Mouse (Mus musculus): ENCODE results near the gene Zranb3.
A peak's percentile ranks its signal among the peaks of the same experiment; 100 is the strongest.
"Not testable (repeated sequence)": the region's sequence is repeated elsewhere in the genome, so short reads cannot be mapped to it uniquely, and the experiment has no call there.

The Zranb3 gene

DNA sequence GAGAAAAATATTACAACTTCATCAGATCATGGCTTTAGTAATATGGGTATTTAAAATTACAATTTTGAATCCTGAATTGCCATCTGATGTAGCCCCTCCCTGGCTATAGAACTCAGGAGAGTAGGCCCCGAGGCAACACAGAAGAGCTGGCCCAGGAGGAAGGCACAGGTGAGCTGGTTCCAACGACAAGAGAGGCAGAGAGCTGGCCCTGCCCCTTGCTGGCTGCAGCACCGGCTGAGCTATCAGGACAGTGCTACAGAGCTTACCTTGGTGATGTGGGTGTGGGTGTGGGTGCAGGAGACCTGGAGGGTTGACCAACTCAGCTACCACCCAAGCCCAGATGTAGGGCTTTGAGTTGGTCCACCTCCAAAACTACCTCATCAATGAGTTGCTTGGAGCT lies 114.6 kb downstream of the Zranb3 start:
- no peak for DNase-seq

DNA sequence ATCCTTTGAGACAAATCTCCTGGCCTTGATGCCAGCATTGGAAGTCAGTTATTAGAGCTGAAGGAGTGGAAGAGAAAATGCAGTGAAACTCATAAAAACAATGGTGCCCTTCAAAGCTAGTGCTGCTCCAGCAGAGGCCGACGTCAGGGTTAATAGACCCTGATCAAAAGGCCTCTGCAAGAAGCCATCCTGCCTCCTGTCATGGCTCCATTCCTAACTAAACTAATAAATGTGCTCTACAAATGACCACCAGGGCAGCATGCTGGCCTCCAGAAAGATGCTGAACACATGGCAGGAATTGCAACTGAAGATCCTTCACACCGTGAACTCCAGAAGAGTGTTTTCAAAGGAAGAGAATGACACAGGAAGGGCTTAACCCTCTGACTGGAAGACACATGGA lies 117.5 kb downstream of the Zranb3 start:
- no peak for DNase-seq

DNA sequence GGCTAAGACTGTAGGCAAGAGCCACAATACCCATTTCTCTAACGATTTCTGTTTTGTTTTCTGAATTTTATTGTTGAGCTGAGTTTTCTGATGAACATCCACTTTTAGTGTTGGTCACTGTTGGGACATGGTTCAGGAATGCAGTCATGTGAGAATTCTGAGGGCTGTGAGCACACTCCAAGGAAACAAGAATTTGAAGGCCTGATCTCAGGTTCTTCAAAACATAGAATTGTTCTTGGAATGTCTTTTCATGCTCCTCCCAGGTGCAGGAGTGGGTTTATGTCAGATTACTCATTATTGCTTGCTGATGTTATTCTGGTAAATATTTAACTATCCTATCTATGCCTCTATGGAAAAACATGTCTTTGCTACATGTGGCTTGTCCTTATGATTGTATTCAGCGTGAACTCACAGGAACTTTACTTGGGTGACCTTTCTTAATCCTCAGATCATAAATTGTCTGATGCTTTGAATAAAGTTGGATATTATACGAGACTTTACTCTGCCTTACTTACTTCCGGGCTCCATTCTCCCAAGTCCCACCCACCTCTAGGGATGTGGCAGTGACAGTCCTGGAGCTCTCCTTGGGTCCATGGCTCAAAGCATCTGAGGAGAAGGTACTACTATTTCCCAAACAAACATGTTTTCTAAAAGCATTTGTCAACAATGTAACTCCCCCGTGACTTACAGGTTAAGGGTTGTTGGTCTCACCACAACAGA lies 119.4 kb downstream of the Zranb3 start:
- no peak for DNase-seq

DNA sequence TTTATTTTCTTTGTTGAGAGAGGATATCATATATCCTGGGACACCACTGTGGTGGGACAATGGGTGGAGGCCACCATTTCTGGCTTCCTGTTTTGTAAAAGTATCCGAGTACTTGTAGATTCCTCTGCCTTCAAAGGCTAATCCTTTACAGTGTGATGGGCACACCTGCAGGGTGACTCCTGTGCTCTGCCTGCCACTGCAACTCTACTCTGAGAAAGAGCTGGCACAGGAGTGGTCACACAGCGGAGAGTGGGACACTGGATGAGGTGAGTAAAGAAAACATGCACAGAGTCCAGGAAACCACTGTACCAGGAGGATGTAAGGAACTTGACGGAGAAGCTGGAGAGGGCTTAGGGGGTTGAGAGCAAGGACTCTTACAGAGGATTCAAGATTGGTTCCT lies 120.6 kb downstream of the Zranb3 start:
- no peak for DNase-seq

DNA sequence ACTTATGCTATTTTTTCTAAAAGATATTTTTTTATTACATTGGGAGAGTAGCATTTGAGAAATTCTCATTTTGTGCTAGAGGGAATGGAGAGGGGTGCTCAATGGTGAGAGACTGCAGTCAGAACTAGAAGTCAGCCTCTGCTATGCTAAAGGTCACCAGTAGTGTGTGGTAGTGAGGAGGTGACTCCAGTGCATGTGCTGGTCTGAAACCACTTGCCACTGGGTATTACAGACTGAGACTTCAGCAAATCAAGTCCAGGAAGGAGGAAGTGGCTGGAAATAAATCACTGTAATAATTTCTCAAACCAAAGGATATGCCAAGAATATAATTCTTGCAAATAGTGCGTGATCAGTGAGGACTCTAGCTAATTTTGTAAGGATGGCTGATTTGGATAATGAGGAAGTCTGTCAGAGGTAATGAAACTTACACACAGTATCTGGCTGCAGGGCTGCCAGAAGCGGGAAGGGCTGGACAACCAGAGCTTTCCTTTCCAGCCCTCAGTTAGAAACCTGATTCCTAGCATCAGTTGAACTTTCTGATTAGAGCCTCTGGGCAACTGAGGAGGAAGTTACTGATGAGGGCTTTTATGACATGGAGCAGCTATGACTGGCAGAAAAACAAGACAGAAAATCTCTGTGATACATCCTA lies 121.8 kb downstream of the Zranb3 start:
- peak in 1 of 2 experiments; percentile 32 for DNase-seq

DNA sequence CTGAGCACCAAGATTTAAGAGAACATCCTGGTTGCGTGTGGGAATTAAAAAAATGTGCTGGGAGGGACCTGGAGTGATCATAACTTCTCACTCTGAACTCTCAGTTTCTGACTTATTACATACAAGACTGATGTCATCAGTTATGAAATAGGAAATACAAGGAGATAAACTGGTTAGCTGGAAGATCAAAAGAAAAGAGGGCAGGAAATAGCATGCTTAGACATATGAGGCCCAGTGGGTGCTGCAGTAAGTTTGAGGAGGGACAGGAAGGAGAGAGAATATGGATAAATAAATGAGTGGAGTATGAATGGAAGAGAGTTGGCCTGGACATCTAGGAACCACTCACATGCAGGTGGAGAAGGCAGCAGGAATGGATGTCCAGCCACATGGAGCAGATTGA lies 124.7 kb downstream of the Zranb3 start:
- no peak for DNase-seq

DNA sequence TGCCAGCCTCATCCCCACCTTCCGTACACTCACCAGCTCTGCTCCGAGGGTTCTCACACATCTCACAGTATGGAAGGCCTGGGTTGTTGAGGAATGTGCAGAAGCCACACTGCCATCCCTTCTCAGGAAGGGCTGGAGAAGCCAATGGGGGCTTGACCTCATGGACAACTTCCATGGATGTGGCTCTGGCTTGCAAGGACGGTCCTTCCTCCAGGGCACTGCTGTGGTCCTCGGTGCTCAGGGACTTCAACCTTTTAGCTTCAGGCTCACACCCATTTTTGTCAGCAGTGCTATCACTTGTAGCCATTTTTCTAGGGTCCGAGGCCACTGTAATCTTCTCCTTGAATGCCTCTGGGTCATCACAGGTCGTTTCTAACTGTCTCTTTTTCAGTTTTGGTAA lies 126.7 kb downstream of the Zranb3 start:
- DNase-seq = no peak

DNA sequence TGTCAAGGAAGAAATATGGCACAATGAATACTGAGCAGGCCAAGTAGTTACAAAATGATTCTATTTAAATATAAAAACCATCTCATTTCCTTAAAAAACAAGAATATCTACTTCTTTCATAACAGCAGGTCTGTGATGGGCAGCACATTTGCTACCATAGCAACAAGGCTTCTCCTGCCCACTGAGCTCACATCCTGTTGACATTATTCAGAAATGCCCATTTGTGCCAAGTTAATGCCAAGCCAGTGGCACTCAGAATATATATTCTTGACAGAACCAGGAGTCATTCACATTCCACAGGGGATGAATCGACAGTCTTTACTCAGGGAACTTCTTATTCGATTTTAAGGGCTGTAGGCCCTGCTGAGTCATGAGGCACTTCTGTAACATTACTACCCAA lies 127.2 kb downstream of the Zranb3 start:
- DNase-seq = no peak

DNA sequence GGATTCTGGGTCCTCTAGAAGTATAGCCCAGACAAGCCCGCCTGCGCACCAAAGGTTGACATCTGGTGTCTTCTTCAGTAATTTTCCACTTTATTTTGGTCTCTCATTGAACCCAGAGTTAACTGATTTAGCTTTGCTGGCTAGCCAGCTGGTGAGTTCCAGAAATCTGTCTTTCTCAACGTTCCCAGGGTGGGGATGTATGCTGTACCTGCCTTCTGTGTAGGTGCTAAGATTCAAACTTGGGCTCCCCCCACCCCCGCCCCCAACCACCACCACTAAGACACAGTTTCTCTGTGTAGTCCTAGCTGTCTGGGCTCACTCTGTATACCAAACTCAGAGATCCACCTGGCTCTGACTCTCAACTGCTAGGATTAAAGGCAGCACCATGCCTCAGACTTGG lies 128.8 kb downstream of the Zranb3 start:
- DNase-seq = no peak

DNA sequence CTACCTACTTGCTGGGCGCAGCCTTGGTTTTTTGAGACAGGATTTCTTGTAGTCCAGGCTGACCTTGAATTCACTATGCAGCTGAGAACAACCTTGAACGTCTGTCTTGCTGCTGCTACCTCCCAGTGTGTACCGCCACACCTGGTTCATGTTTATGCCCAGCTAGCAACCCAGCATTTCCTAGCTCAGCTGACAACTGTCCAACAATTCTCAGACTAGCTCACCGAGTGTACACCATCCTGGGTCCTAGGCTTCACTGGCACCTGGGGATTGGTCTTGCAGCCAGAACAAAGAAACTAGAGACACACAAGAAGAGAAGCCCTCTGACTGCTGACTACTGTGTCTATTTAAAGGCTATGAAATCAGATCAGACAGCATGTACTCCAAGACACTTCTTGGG lies 132.0 kb downstream of the Zranb3 start:
- no peak for DNase-seq

DNA sequence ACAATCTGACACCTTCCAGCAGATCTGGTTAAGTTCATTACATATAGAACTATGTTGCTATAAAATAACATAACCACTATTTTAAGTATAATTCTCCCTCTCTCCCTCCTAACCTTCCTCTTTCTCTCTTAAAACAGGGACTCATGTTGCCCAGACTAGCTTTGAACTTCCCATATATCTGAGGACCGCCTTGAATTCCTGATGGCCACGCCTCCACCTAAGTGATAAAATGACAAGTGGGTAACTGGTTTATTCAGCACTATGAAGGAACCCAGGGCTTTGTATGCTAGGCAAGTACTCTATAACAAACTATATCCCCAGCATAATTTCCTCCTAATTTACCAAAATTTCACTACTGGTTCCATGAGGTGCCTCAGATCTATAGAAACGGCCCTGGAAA lies 139.5 kb downstream of the Zranb3 start:
- DNase-seq = no peak

DNA sequence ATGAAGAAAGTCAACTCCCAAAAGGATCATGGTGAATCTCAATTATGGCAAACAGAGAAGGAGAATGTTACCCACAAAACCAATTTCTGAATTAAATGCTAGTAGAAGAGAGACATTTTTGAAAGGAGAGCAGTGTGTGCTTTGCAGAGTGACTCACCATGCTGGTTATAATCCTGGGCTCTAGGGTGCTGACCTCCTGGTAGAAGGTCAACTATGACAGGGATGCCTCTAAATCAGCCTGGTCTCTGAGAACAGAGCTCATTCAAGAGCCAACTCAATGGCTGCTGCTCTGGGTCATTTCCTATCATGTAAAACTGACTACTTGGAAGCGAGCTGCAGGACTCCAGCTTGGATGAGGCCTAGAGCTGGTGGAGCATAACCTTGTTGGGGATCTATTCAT lies 141.7 kb downstream of the Zranb3 start:
- no peak for DNase-seq

DNA sequence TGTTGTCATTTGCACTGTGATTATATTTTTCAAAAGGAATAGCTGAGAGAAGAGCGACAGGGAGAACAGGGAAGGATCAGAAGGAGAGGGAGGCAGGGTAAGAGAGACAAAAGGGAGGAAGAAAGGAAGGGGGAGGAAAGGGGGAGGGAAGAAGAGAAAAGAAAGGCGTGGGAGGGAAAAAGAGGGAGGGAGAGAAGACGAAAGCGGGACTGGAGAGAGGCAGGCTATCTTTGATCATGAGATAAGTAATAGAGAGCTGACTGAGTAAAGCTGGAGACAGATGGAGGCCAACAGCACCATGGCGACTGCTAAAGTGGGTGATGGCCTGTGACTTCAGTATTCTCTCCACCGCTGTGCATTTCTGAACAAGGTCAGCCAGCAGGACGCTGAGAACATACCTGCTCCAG lies 143.5 kb downstream of the Zranb3 start:
- no peak for DNase-seq

DNA sequence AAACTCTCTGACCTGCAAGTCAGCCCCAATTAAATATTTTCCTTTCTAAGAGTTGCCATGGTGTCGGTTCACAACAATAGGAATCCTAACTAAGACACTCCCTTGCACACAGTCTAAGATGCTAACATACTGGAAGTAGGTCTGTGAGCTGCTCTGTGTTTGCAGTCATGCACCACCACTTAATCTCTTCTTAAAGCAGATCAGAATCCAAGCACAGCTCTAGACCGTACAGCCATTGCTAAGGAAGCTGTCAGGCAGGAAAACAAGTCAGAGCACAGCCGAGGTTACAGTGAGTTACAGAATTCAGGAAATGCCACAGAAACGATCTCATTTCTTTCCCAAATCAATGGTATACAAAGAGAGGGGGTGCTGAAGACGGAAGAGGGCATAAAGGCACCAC lies 144.0 kb downstream of the Zranb3 start:
- no peak for DNase-seq

DNA sequence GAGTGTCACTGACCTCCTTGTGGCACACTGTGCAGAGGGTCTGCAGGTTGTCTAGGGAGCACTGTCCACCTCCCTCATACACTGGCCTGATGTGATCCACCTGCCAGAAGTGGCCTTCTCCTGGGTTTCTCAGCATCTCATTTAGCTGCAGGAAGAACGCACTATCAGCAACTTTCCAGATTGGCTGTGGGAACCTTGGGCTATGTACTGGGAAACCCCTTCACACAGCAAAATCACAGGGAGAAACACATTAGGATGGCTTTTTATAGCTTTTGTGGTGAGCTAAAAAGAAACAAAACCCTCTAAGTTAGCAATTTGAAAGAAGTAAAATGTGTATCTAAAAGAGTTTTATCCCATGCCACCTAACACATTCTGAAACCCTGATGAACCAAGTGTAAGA lies 146.3 kb downstream of the Zranb3 start:
- DNase-seq = no peak

DNA sequence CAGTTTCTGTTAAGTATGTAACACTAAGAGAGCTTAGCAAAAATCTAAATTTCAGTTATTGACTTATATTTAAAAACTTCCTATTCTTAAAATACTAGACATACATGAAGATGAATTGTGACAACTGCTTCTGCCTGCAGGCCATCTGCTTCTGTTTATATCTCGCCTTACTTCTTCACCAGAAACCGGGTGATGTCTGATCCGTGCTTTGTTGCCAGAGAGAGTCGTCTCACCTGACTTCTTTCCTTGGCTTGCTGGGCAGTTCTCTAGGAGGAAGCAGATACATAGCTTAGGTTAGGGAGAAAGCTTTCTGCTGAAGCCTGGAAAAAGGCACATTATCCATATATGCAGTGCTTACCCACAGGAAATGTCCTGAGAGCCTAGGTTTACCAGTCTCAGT lies 148.0 kb downstream of the Zranb3 start:
- DNase-seq = no peak

DNA sequence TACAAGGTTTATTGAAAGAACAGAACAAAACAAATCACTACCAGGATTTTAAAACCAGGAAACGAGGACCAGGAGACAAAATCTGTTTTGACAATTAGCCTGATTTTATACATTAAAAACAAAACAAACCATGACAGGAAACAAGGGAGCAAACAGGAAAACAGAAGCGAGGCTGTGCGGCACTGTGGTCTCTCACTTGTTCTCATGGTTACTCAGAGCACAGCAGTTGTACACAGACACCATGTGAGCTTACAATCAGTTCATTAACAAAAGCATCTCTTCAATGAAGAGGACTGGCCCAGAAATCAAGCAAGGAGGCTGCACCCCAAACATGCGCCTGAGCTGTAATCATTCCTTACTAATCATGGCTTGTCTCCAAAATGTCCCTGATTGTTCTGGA lies 148.6 kb downstream of the Zranb3 start:
- DNase-seq = not testable (repeated sequence)

DNA sequence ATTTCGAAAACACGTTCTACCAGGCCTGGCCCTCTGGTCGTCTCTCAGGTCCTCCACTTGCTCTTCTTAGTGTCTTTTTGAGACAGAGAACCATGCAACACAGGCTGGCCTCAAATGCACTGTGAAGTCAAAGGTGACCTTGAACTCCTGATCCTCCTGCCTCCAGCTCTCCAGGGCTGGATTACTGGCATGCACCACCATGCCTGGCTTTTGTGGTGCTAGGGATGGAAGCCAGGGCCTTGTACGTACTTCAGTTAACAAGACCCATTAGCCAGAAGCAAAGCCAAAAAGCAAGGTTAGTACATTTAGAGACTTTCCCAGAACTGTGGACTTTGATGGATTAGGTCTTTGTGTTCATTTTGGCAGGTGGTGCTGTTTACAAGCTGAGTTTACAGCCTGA lies 150.6 kb downstream of the Zranb3 start:
- DNase-seq = no peak

DNA sequence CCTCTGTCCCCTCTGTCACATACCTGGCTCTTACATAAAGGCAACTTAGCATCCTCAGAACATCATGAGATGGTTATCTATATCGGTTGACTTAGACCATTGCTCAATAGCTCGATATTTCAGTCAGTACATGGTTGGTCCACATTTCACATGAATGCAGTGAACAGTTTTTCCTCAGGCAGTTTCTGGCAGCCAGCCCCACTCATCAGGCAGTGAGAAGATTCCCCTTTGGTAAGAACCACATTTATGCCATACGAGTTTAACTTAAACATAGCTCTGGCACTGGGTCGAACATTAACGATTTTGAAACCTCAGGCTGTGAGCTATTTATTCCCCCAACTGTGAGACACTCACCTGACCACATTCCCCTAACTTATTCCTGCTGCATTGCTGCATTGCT lies 154.1 kb downstream of the Zranb3 start:
- DNase-seq = no peak

DNA sequence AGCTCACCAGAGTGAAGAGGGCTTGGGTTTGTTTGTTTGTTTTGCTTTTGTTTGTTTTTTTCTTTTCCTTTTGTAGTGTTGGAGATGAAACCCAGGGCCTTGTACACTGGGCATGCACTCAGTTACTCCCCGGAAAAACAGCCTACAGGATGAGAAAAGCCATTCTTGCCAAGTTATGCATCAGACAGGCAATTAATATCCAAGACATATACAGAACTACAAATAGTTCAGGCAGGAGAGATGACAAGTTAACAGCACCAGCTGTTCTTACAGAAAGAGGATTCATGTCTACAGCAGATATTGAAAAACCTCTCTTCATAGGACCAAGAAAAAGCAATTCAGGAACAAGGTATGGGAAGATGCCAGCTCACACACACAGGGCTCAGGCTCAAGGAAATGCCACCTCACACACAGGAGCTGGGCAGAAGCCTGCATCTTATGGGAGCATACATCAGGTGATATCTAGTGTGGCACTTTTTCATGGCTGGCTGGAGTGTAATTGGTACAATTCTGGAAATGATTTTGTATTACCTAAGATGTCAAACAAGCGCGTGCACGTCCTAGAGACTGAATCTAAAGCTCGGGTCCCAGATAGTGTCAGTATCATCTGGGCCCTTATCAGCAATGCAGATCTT lies 156.1 kb downstream of the Zranb3 start:
- no peak for DNase-seq

DNA sequence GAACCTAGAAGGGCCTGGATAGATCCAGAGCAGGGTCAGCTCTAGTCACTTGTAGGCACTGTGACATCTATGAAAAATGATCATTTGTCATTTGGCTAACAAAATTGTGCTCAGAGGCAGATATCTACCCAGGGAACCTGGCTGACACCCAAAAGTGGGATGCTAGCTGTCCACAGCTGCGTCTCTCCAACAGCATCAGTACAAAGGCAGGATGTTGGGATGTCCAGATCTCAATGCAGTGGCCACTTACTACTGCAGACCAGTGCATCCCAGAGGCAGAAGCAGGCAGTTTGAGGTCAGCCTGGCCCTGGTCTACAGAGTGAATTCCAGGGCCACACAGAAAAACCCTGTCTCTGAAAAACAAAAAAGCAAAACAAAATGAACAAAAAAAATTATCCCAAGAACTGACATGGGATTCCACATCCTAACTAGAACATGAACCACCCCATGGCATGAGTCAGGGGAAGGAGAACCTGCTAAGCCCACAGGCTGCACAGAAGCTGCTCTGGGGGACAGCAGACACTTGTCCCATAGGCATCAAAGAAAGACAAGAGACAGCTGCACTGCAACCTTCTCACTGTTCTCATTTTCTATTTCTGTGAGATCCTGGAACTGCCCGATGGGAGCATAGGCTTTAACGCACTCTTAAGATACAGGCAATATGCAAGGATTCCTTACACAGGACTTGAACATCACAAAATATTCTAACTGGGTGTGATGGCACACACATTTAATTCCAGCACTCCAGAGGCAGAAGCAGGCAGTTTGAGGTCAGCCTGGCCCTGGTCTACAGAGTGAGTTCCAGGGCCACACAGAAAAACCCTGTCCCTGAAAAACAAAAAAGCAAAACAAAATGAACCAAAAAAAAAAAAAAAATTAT lies 156.9 kb downstream of the Zranb3 start:
- DNase-seq = peak; percentile 39 to 60

DNA sequence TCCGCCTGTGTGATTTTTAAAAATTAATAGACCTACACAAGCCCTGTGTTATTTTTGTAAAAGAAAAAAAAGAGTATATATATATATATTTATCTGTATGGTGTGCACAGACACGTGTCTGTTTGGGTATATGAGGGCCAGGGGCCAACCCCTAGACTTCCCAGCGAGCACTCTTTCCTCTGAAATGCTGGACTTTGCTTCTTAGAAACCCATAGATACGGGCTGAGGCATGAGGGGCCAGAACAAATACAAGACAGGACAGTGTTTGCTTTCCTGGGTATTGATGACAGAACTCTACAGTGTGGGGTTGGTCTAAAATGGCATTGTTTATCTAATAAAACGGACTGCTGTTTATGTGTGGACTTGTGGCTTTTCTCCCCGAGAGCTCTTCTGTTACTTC lies 159.3 kb downstream of the Zranb3 start:
- DNase-seq = no peak

DNA sequence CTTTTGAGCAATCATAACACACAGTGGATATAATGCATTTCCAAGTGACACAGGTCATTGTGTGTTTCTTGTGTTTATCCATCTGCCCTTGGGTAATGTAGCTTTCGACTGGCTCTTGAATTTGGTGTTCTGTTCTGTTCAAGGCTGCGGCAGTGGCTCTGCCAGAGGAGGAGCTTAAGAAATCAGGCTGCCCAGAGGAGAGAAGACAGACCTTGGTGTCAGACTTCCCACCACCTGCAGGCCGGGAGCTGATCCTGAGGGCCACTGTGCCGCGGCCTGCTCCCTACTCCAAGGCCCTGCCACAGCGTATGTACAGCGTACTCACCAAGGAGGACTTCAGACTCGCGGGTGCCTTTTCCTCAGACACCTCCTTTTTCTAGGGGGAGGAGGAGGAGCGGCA lies 160.6 kb downstream of the Zranb3 start:
- DNase-seq = no peak

Data from kidney, postnatal 4 days (tissue).